Mouse (Mus musculus) embryonic fibroblast, embryonic 13.5 days (primary cell): ENCODE measurements around the gene Lipa.

ENCODE experiments used
- CTCF ChIP-seq: IDR thresholded peaks from 2 replicates; pipeline ENCODE4 v1.5.1; 2011; ENCODE audit warnings: mild to moderate bottlenecking, control low read depth, low read length, moderate library complexity, borderline replicate concordance; ENCODE audit not compliant: insufficient read depth
- POLR2A ChIP-seq: IDR thresholded peaks from 2 replicates; pipeline ENCODE4 v1.6.1; 2011; ENCODE audit warnings: low read depth, mild to moderate bottlenecking, control low read depth, low read length, moderate library complexity

- TF ChIP-seq CTCF (no peak), POLR2A (no peak)
Measured at GRCm38 (mm10) chr19:34468794-34469193, 58.5 kb downstream of the Lipa start.
